Mouse (Mus musculus) G1E-ER4 (cell line): Measurements from ENCODE around the gene Hcls1. TPM values are rescaled to one million over a fixed set of nuclear protein-coding genes. Genes with fewer than 3 reads are reported as not detected.

ENCODE experiments used
- GATA1 ChIP-seq: IDR thresholded peaks from one replicate; pipeline ENCODE4 v1.8.0; 2012; ENCODE audit warnings: low read length, inconsistent platforms
- polyA plus RNA-seq: library from polyadenylated mRNA; stranded (reverse); fragments of >175 nt; gene quantifications from 2 replicates; pipeline ENCODE4 v1.2.3, GENCODE M21; 2012

Hcls1 gene
- polyA plus RNA-seq, 1 experiment, result 20.5 TPM

GRCm38 (mm10) chr16:36925797-36926196 lies 9.0 kb upstream of the Hcls1 start:
- no peak for TF ChIP-seq GATA1

- no peak for TF ChIP-seq GATA1
These were observed 8.0 kb upstream of the Hcls1 start for GRCm38 (mm10) chr16:36926514-36927447.

GRCm38 (mm10) chr16:36927495-36928105 lies 7.2 kb upstream of the Hcls1 start:
- no peak for TF ChIP-seq GATA1

GRCm38 (mm10) chr16:36928106-36928500 lies 6.7 kb upstream of the Hcls1 start:
- TF ChIP-seq GATA1, result no peak

GRCm38 (mm10) chr16:36929216-36929615 lies 5.6 kb upstream of the Hcls1 start:
- no peak for TF ChIP-seq GATA1

GRCm38 (mm10) chr16:36930231-36931136 lies 4.3 kb upstream of the Hcls1 start:
- TF ChIP-seq GATA1, result no peak

GRCm38 (mm10) chr16:36931381-36931780 lies 3.4 kb upstream of the Hcls1 start:
- TF ChIP-seq GATA1, result no peak

- TF ChIP-seq GATA1, result no peak
These were observed 2.8 kb upstream of the Hcls1 start for GRCm38 (mm10) chr16:36931976-36932375.

GRCm38 (mm10) chr16:36932546-36932945 lies 2.2 kb upstream of the Hcls1 start:
- no peak for TF ChIP-seq GATA1

GRCm38 (mm10) chr16:36934131-36934840 lies 497 bp upstream of the Hcls1 start:
- no peak for TF ChIP-seq GATA1

GRCm38 (mm10) chr16:36935814-36936213 lies 1.0 kb downstream of the Hcls1 start:
- no peak for TF ChIP-seq GATA1

GRCm38 (mm10) chr16:36941137-36941727 lies 6.4 kb downstream of the Hcls1 start:
- TF ChIP-seq GATA1, result no peak

- no peak for TF ChIP-seq GATA1
These were observed 7.1 kb downstream of the Hcls1 start for GRCm38 (mm10) chr16:36941895-36942294.

- no peak for TF ChIP-seq GATA1
These were observed 8.8 kb downstream of the Hcls1 start for GRCm38 (mm10) chr16:36943591-36943990.
